Mouse (Mus musculus): ENCODE data around the gene Acp2.

The Acp2 gene

DNA sequence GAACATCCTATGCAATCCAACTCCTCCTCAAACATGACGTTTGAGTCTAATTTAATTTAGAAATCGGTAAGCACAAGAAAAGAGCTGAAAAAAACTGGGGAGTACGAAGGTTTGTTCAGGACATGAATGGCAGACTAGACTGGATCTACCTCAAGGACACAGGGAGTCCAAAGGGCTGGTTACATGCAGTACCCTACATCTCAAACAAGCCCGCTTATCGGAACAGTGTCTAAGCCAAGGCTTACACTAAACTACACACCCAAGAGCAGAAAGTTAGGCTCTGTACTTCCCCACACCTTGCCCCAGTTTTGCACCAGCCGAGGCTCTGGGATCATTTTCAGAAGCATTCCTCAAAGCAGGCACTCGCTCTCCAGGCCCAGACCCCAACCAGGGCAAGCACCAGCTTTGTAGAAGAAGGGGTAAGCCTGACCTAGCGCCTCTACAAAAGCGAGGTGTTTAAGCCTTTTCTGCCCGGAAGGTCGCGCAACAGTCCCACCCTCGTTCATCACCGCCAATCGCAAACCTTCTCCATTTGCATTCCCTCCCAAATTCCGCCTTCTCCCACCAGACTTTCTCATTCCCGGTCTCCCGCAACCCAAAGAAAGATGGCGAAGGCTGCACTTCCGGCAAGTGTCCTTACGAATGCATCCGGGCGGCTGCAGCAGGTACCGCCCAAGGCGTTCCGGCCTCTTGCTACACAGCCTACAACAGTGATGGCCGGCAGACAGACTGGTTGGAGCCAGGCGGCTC lies at the start of gene Acp2, which contains the start of gene Nr1h3:
Gene Acp2, plus strand, starts transcription at position 664 of the 750 bp plus-strand sequence.
Gene Nr1h3, minus strand, starts transcription at position 613 of the 750 bp plus-strand sequence.
- TF ChIP-seq GATA4 (IDR thresholded peaks at IDR 0.05; ENCODE audit: insufficient replicate concordance, low read length): no peak

DNA sequence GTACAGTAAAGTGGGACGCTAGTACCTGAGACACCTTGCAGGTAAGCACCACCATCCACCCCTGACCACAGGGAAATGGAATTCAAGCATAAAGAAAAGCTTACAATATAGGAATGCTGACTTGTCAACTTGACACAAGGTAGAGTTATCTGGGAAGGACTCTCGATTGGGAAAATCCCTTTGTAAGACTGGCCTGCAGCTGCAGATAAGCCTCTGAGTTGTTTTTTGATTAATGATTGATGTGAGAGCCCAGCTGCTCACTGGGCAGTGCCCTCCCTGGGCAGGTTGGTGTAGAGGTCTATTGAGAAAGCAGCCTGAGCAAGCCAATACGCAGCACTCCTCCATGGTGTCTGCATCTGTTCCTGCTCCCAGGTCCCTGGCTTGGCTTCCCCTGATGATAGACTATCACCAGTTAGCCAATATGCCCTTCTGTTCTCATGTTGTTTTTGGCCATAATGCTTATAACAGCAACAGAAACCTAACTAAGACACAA lies 49.8 kb upstream of the Acp2 start:
- peak; percentile 91 for TF ChIP-seq GATA4 (IDR thresholded peaks at IDR 0.05; ENCODE audit: insufficient replicate concordance, low read length)

DNA sequence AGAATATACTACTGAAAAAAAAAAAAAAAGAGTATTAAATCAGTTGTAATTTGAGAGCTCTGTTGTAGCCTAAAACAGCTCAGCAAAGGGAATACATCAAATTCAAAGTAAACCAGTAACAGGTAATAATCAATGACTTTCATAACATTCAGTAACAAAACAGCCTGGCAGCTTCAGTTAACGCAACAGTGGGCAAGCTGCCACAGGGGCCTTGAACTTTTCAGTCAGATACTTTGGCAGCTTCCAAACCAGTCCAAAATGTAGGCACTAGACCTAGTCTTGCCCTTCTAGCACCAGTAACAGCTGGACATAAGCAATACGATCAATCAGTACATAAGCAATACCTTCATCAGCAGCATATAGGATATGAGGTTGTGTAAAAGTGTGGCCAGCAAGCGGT lies 48.6 kb upstream of the Acp2 start:
- TF ChIP-seq GATA4 (IDR thresholded peaks at IDR 0.05; ENCODE audit: insufficient replicate concordance, low read length): no peak

DNA sequence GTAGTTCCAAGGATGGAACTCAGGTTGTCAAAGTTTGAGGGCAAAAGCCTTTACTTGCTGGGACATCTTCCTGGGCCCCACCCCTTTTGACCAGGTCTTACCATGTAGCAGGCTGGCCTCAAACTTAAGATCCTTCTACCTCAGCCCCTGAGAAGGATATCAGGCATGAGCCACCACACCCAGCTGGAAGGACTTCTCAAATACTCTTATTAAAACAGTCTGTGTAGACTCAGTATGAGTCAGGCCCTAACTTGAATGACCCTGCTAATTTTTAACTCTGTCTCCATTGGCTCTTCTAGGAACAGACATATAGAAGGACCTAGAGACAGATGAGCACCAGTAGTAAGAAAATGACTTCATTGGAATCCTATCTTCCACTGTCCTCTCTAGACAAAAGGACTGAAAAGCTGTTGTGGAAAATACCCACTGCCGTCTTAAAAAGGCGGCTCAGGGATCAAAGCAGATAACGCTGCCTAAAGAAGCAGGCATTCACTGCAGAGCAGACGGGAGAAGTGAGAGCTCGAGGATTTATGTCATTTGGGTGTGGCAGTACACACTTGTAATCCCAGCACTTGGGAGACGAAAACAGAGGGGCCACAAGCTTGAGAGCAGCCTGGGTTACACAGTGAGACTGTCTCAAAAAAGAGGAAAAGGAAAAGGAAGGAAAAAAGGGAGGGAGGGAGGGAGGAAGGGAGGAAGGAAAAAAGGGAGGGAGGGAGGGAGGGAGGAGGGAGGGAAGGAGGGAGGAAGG lies 45.5 kb upstream of the Acp2 start:
- no peak for TF ChIP-seq GATA4 (IDR thresholded peaks at IDR 0.05; ENCODE audit: insufficient replicate concordance, low read length)

DNA sequence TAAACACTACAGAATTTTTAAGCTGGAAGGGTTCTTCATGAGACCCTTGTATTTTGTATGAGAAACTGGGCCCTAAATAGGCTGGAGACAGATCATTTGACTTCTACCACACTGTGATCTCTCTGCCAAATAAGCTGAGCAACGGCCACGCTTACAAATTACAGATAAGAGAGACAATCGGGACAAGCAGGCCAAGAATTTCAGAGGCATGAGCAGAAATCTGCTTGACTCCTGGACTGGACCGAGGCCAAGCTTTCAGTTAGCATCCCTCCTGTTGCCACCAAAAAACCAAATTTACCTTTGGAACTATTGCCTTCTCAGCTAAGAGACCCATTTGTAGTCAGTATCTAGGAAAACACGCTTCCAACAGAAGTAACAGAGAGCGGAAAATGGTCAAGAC lies 42.1 kb upstream of the Acp2 start:
- peak; percentile 78; the same call in 1 of the 2 replicates for TF ChIP-seq GATA4 (IDR thresholded peaks at IDR 0.05; ENCODE audit: insufficient replicate concordance, low read length)

DNA sequence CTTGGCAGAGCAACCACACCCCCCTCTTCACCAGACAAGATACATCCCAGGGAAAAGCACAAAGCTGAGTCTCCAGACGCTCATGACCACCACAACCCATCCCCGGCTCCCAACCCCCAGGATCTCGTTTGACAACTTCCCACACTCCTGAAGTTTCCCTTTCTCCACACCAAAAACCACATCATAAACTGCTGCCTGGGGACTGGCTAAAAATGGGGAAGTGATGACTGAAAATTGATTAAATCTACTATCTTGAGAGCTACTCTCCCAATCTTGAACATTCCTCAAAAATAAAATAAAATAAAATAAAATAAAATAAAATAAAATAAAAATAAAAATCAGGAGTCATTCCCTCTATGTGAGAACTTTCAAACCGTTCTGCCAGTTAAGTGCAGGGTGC lies 39.7 kb upstream of the Acp2 start:
- TF ChIP-seq GATA4 (IDR thresholded peaks at IDR 0.05; ENCODE audit: insufficient replicate concordance, low read length): no peak

DNA sequence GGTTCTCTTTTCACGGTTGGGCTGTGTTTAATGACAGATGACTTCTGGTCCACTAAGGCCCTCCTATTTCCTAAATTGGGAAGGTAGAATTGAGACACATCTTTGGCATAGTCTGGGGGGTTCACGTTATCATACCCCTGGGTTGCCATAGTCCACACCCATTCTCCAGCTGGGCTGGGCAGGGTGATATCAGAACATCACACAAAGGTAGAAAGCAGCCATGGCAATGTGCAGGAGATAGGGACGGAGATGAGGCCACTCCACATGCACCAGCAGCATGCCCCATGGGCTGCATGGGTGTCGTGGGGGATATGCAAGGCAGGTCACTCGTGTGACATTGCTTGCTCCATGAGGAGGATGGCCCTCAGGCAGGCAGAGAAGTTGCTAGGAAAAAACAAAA lies 39.2 kb upstream of the Acp2 start:
- no peak for TF ChIP-seq GATA4 (IDR thresholded peaks at IDR 0.05; ENCODE audit: insufficient replicate concordance, low read length)

DNA sequence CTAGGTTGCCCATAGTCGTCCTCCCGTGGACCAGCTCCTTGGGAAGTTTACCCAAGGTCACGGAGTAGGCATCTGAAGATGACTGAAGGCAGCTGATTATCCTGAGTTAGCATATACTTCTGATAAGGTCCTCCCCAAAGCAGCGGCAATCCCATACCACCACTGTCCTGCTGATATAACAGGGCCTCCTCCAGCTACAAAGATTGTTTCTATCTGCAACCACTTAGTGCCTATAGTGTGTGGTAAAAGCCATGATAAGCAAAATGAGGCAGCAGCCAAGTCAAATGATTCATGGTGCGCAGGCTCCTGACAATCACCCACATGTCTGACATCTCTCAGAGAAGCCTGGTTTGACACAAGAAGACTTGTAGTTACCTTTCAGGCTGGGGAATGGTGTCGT lies 37.7 kb upstream of the Acp2 start:
- no peak for TF ChIP-seq GATA4 (IDR thresholded peaks at IDR 0.05; ENCODE audit: insufficient replicate concordance, low read length)

DNA sequence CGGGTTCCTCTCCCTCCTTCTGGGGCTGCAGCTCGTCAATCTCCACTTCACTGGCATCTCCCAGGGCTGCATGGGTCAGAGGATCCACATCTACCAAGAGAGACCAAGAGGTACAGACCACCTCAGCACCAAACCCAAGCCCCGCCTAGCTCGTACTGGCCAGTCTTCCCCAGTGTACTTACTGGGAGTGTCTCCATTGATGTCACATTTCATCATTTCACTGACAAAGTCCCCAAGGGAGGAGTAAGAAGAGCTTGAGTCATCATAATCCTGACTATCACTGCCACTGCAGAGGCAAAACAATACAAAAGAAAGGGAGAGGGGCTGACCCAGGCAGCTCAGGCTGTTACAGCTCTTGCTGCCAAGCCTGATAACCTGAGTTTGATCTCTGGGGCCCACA lies 35.1 kb upstream of the Acp2 start:
- TF ChIP-seq GATA4 (IDR thresholded peaks at IDR 0.05; ENCODE audit: insufficient replicate concordance, low read length): no peak

DNA sequence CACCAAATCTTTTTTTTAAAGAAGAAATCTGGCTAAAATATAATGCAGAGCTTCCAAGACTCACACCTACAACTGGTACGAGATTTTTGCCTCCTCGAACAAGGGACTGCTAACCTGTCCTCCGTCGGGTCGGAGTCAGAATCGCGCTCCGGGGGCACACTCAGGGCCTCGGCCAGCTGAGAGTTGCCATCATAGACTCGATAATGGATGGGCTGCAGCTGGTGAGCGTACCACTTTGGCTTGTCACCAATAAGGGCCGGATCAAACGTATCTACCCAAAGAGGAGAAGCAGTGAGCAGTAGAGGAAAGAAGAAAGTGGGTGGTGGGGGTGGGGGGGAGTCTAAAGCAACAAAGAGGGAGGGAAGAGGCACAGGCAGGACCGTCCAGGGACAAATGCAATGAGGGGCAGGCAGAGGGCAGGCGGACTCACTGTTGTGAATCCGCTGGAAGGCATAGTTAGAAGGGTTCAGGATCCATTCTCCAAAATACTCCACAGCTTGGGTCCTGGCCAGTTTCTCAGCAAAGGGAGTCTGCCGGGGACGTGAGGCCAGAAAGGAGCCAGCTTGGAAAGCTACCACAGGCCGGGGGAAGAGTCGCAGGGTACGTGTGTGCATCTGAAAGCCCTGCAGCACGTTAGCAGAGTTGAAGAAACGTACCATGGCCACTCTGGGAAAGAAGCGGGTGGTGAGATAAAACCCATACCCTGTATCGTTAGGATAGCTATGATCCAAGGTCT lies 32.9 kb upstream of the Acp2 start:
- no peak for TF ChIP-seq GATA4 (IDR thresholded peaks at IDR 0.05; ENCODE audit: insufficient replicate concordance, low read length)

DNA sequence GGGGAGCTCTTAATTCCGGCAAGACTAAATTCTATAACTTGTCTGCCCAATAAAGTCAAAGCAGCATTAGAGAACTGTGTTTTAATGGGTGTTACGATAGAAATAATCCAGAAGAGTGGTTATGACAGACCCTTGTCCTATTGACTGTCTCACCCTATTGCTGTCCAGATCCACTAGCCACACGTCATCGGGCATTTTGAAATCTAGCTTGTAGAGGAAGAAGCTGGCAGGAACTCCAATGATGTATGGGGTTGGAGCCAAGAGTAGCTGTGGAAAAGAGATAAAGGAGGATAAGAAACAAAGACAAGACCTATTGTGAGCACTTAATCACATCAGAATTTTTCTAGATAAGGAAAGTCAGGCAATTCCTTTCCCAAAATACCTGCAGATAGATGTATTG lies 27.2 kb upstream of the Acp2 start:
- no peak for TF ChIP-seq GATA4 (IDR thresholded peaks at IDR 0.05; ENCODE audit: insufficient replicate concordance, low read length)

DNA sequence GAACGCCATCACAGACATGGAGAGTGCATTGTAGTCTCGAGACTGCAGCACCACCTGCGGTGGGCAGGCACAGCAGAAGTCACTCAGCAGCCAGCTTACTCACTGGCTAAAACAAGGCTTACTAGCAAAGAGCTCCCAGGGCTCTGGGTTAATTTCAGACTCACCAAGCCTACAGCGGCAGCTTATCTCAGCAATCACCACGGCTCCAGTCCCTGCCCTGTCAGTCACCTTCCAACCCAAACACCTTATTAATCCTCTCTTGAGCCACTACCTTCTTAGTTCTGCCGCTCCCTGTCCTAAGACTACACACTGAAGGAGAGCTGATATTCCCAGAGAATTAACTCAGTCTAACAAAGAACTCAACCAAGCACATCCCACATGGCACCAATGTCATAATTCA lies 26.5 kb upstream of the Acp2 start:
- TF ChIP-seq GATA4 (IDR thresholded peaks at IDR 0.05; ENCODE audit: insufficient replicate concordance, low read length): no peak

DNA sequence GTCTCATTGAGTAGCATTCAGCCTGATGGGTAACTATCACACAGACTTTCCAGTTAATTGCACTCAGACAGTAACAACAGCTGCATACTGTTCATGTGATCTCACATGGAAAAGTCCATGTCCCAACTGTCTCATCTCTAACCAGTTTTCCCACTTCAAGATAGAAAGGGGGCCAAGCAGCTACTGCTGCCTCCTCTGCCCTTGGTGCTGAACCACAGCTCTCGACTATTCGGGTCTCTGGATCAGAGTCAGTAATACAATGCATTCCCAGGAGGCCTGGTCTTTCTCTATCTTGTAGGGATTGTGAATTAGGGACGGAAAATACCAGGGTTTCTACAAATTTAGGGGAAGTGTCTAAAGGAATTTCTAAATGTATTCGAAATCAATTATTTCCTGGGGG lies 22.9 kb upstream of the Acp2 start:
- TF ChIP-seq GATA4 (IDR thresholded peaks at IDR 0.05; ENCODE audit: insufficient replicate concordance, low read length): no peak

DNA sequence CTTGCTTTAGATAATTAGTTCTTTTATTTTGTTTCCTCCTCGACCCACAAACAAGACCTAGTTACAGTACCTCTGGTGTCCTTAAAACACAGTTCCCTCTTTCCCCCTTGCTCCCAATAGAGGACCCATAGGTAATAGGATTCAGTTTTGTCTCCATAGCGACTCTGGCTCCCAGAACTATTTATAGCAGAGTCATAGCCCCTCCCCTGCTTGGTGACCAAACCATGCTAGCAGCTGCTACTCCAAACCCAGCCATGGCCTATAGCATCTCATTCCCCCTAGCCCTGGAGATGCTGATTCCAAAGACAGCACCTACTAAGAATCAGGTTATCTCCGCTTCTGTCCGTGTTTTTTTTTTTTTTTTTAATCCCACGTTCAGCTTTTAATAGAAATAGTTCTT lies 22.0 kb upstream of the Acp2 start:
- TF ChIP-seq GATA4 (IDR thresholded peaks at IDR 0.05; ENCODE audit: insufficient replicate concordance, low read length): no peak

DNA sequence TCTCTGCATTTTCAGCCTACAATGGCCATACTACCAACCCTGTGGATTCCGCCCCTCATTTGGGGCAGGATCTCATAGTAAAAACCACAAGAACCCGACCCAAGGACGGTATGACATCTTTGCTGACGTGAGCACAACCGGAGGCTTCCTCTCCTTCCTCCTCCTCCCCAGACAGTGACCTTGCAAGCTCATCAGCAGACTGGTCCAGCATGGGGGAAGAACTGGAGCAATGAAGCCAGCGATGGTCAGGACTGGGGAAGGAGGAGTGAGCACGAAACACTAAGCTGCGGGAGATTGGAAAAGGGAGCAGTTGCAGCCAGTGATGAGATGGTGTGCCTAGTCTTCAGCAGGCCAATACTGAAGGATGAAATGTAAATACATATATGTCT lies 20.7 kb upstream of the Acp2 start:
- no peak for TF ChIP-seq GATA4 (IDR thresholded peaks at IDR 0.05; ENCODE audit: insufficient replicate concordance, low read length)

Measured in liver, adult (tissue).